Mouse (Mus musculus) liver, adult (tissue): Measurements from ENCODE around the gene Ube2o.

Experiments
- GATA4 ChIP-seq: IDR thresholded peaks from 2 replicates; pipeline ENCODE4 v1.6.1; 2014; ENCODE audit warnings: mild to moderate bottlenecking, low read length; ENCODE audit not compliant: insufficient replicate concordance

The Ube2o gene

GRCm38 (mm10) chr11:116571767-116572679 is 9.2 kb downstream of the Ube2o start:
- no peak for TF ChIP-seq GATA4

GRCm38 (mm10) chr11:116570821-116571220 is 10.4 kb downstream of the Ube2o start:
- no peak for TF ChIP-seq GATA4

- no peak for TF ChIP-seq GATA4
Measured at GRCm38 (mm10) chr11:116567531-116567930, 13.7 kb downstream of the Ube2o start.

GRCm38 (mm10) chr11:116565283-116566041 is 15.8 kb downstream of the Ube2o start:
- no peak for TF ChIP-seq GATA4

- TF ChIP-seq GATA4 = no peak
Measured at GRCm38 (mm10) chr11:116556308-116556707, 24.9 kb downstream of the Ube2o start.

- TF ChIP-seq GATA4 = no peak
Measured at GRCm38 (mm10) chr11:116555572-116555971, 25.7 kb downstream of the Ube2o start.

- no peak for TF ChIP-seq GATA4
Measured at GRCm38 (mm10) chr11:116554171-116554878, 26.9 kb downstream of the Ube2o start.

GRCm38 (mm10) chr11:116552194-116552593 is 29.1 kb downstream of the Ube2o start:
- no peak for TF ChIP-seq GATA4

- no peak for TF ChIP-seq GATA4
Measured at GRCm38 (mm10) chr11:116550748-116551147, 30.5 kb downstream of the Ube2o start.

GRCm38 (mm10) chr11:116549273-116550038 is 31.8 kb downstream of the Ube2o start:
- no peak for TF ChIP-seq GATA4

GRCm38 (mm10) chr11:116548780-116549179 is 32.5 kb downstream of the Ube2o start:
- no peak for TF ChIP-seq GATA4

GRCm38 (mm10) chr11:116547296-116548060 is 33.8 kb downstream of the Ube2o start:
- no peak for TF ChIP-seq GATA4

- TF ChIP-seq GATA4 = no peak
Measured at GRCm38 (mm10) chr11:116543110-116543509, 38.1 kb downstream of the Ube2o start.

GRCm38 (mm10) chr11:116541183-116541582 is 40.1 kb downstream of the Ube2o start:
- no peak for TF ChIP-seq GATA4
